Mouse (Mus musculus) brain, embryonic 14.5 days (tissue): ENCODE results near the gene Trak1.

Source experiments
- CTCF ChIP-seq: fragments of 200-500 bp; IDR thresholded peaks from 2 replicates; pipeline ENCODE4 v1.5.1; 2012; ENCODE audit warnings: inconsistent platforms, mild to moderate bottlenecking, moderate library complexity, borderline replicate concordance; ENCODE audit not compliant: insufficient read depth, insufficient read length; ENCODE audit errors: extremely low read depth
- POLR2A ChIP-seq: fragments of 200-500 bp; IDR thresholded peaks from 2 replicates; pipeline ENCODE4 v1.6.1; 2012; ENCODE audit warnings: mild to moderate bottlenecking, inconsistent platforms, borderline replicate concordance; ENCODE audit not compliant: poor library complexity, insufficient read depth, insufficient read length, severe bottlenecking; ENCODE audit errors: extremely low read depth

GRCm38 (mm10) chr9:121342510-121343110 is 45.3 kb downstream of the Trak1 start:
- TF ChIP-seq CTCF, result no peak
- no peak for TF ChIP-seq POLR2A
